Mouse (Mus musculus): ENCODE results near the gene Ube2o. TPM values are rescaled to one million over a fixed set of nuclear protein-coding genes. Genes with fewer than 3 reads are reported as not detected.
"Not testable (repeated sequence)": the region's sequence is repeated elsewhere in the genome, so short reads cannot be mapped to it uniquely, and the experiment has no call there.

Gene Ube2o
- total RNA-seq, 2 experiments from 2014 or later = 93.7 to 101 TPM

DNA sequence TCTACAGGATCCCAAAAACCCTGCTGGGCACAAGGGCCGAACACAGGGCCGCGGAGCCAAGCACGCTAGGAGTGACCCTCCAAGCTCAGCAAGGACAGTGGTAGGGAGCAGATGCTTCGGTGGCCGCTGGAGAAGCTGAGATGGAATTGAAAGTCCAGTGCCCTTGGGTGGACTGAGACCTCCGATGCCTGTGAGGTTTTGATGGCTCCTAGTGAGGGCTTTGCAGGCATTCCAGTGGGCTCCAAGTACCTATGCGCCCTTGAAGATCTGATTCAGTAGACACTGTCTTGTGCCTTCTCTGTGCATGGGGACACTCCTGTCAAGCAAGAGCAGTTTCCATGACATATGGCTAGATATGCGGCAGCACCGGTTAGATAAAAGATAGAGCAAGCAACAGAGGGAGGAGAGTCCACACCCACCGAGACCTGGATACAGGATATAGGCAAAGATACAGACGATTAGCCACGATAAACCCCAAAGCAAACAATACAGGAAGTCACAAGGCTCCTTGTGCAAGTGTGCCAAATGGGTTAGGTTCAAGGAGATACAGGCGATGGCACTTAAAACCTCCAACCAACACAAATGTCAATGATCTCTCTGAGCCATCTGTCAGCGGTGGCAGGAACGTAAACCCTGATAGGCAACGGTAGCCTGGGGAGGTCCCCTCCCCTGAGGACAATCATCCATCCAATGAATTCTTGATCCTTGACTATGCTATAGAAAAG, 74.9 kb downstream of the Ube2o start:
- Histone ChIP-seq H3K27ac (no peak overlapping the region), H3K4me3 (no peak overlapping the region)
- DNase-seq (ENCODE audit: low spot score in 2 of 2) = no peak
- no peak for TF ChIP-seq CTCF (conservative IDR thresholded peaks at IDR 0.05)

DNA sequence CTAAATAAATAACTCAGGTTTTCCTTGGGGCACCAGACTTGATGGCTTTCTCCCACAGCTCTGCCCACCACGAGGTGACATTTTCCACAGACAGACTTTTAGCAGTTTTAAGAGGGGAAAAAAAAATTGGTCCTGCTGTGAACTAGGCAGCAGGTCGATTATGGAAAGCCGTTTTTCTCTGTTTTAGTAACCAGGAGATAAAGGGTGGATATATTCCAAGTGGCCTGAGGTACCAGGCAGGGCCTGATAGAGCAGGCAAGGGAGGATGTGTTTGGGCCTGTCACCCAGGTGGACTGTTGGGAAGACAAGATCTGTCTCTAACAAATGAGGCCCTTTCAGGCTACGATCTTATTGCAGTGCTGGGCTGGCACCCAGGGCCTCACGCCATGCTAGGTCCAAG, 75.7 kb downstream of the Ube2o start:
- no peak for TF ChIP-seq CTCF (conservative IDR thresholded peaks at IDR 0.05)
- no peak overlapping the region for H3K4me3 ChIP-seq
- DNase-seq (ENCODE audit: low spot score in 2 of 2) = no peak
- no peak overlapping the region for H3K27ac ChIP-seq

DNA sequence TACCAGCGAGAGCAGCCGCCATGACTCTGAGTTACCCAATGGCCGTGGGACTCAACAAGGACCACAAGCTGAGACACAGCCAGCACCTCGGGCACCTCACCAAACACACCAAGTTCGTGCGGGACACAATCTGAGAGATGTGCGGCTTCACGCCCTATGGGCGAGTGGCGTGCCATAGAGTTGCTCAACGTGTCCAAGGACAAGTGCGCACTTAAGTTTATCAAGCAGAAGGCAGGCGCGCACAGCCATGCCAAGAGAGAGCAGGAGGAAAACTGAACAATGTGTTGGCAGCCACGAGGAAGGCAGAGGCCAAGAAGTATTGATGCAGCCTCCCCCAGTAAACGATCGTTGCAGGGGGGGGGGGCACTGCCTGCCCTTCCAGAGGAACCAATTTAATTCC, 76.7 kb downstream of the Ube2o start:
- no peak for TF ChIP-seq CTCF (conservative IDR thresholded peaks at IDR 0.05)

DNA sequence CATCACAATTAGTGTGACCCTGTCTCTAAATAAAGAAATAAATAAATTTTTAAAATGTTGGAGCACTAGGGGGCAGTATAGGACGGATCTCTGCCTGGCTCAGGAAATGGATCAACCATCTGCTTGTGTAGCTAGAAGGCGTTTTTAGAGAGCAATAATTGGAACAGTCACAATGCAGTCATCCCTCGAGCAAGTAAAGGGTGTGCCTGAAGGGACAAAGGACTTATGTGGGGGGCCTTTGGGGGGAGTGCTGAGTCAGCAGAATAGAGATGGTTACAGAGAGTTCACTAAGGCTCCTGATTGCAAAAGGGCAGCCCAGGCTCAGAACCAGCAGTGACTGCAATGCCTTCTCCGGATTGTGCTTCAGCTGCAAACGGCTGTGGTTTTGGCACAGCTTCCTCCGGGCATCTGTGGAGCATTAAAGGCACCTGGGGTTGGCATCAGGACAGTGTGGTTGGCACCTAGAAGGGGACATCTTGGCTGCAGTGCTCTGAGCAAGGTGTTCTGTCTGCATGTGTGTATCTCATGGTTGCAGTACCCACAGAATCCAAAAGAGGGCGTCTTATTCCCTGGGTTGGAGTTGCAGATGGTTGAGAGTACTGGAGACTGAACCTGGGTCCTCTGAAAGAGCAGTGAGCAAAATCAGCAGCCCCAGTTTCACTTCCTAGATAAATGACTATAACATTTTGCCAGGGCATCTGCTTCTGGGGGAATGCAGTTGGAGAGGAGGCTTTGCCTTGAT, 80.1 kb downstream of the Ube2o start:
- Histone ChIP-seq H3K27ac (peak overlapping the region; percentile 64), H3K4me3 (no peak overlapping the region)
- peak; percentile 49 to 61 for DNase-seq (ENCODE audit: low spot score in 2 of 2)
- peak; percentile 70 for TF ChIP-seq CTCF (conservative IDR thresholded peaks at IDR 0.05)

More for the DNA sequence above, 76.7 kb downstream of the Ube2o start:
- no peak for DNase-seq (ENCODE audit: low spot score in 2 of 2)
- Histone ChIP-seq H3K27ac (no peak overlapping the region), H3K4me3 (no peak overlapping the region)

DNA sequence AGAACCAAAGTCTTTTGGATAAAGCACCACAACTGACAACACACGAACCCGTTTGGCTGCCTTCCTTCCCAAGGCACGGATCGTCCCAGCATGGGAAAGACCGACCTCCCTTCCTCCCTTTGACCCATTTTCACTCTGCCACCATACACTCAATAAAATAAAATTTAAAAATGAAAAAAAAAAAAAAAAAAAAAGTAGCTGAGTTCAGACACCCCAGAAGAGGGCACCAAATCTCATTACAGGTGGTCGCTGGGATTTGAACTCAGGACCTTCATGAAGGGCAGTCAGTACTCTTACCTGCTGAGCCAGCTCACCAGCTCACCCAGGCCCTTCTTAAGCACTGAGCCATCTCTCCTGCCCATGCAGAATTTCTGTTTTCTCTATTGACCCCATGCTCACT, 82.2 kb downstream of the Ube2o start:
- Histone ChIP-seq H3K4me3 (no peak overlapping the region), H3K27ac (no peak overlapping the region)
- TF ChIP-seq CTCF (conservative IDR thresholded peaks at IDR 0.05) = peak; percentile 37
- no peak for DNase-seq (ENCODE audit: low spot score in 2 of 2)

DNA sequence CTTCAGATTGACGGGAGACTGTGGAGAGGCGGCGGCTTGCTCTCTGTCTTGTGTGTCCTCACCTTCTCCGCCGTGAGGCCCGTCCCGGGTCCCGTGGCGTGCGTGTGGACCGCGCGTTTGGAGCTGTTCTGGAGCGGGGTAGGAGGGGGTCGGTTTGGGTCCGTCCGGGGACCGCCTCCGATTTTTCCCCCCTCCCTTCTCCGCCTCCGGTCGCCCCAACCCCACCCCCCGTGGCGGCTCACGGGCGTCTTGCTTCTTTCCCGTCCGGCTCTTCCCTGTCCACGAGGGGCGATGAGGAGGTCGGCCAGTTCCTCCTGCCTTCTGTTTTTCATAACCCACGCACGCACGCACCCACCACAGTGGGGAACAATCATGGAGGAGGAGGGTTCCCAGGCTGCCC, 82.7 kb downstream of the Ube2o start:
- DNase-seq (ENCODE audit: low spot score in 2 of 2) = no peak
- no peak overlapping the region for H3K27ac ChIP-seq
- TF ChIP-seq CTCF (conservative IDR thresholded peaks at IDR 0.05) = no peak
- no peak overlapping the region for H3K4me3 ChIP-seq

DNA sequence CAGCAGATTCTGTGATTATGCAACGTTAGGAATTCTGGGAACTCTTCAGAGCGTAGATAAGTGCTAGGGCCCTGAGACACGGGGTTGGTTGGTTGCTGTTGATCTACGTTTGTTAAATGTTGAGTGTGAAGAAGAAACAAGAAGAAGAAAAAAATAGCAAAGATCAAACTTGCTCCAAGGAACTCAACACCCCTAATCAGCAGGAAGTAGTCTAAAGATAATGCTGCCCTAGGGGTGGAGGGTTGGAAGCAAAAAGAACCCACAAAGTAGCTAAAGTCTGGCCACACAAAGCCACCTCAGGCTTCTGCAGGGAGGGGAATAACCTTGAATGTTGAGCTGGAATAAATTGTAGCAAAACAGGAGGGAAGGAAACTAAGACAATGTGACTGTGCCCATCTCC, 83.9 kb downstream of the Ube2o start:
- no peak overlapping the region for H3K4me3 ChIP-seq
- H3K27ac ChIP-seq = no peak overlapping the region
- DNase-seq (ENCODE audit: low spot score in 2 of 2) = no peak
- no peak for TF ChIP-seq CTCF (conservative IDR thresholded peaks at IDR 0.05)

DNA sequence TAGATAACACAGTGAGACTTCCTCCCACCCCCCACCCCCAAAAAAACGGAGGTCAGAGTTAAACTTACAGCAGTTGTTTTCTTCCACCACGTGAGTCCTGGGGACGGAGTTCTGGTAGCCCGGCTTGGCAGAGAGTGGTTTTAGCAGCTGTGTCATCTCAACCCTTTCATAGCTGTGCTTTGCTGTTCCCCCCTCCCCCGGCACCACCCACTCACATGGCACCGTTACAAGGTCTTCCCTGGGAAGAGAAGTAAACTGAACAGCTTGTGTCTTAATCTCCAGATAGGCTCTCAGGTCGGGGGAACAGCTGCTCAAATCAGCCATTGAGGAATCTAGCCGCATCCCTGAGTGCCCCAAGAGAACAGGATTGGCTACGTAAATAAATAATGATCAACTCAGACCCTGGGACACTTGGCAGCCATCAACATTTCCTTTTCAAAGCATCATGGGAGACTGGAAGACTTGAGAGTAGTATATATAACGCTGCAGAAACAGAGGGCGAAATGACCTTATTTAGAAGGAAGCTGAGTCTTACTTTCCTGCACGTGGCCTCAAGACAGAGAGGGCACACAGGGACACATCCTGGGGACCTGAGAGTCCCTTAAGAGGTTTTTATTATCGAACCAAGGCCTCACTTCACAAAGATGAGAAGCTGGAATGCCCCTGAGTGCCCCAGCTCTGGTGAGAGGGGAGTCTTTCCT, 86.6 kb downstream of the Ube2o start:
- DNase-seq (ENCODE audit: low spot score in 2 of 2) = peak; percentile 55
- TF ChIP-seq CTCF (conservative IDR thresholded peaks at IDR 0.05) = no peak
- H3K27ac ChIP-seq = peak overlapping the region; percentile 43; the same call in 1 of the 2 replicates
- no peak overlapping the region for H3K4me3 ChIP-seq

DNA sequence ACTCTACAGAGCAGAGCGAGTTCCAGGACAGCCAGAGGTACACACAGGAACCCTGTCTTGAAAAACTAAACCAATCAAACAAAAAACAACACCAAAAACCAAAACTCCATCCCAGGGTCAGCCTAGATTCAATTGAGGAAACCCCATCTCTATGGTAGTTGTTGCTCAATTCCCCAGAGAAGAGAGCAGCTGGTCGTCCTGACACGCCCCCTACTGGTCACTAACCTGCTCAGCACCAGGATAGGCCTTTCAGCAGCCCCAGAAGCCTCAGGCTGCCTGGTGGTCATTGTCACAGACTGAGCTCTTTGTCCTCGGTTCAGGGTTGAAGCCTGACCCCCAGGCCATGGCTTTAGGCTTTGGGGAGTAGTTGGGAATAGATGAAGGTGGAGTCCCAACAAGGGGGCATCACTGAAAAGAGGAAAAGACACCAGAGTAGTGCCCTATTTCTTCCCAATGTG, 87.4 kb downstream of the Ube2o start, which contains the start of gene Prpsap1:
TSS of gene Prpsap1 (minus strand) at position 408 of the 458 bp plus-strand sequence.
- no peak for DNase-seq (ENCODE audit: low spot score in 2 of 2)
- peak; percentile 79 for TF ChIP-seq CTCF (conservative IDR thresholded peaks at IDR 0.05)
- peak within 1 kb of the TSS; percentile 43; the same call in 1 of the 2 replicates for H3K27ac ChIP-seq
- H3K4me3 ChIP-seq = no peak within 1 kb of the TSS

DNA sequence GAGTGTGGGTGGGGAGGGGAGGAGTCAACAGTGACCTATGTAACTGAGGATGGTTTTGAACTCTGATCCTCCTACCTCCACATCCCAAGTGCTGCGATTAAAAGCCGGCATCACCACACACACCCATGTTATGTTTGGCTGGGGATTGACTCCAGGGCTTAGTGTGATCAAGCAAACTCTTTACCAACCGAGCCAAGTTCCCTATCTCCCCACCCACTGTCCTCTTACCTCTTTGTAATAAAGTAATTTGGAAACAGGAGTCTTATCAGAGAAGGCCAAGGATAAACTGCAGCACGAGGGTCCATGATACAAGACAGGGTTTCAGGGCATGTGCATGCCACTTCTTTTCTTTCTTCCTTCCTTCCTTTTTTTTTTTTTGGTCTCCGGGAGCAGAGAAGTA, 88.1 kb downstream of the Ube2o start:
- no peak for DNase-seq (ENCODE audit: low spot score in 2 of 2)
- H3K4me3 ChIP-seq = no peak overlapping the region
- no peak overlapping the region for H3K27ac ChIP-seq
- no peak for TF ChIP-seq CTCF (conservative IDR thresholded peaks at IDR 0.05)

DNA sequence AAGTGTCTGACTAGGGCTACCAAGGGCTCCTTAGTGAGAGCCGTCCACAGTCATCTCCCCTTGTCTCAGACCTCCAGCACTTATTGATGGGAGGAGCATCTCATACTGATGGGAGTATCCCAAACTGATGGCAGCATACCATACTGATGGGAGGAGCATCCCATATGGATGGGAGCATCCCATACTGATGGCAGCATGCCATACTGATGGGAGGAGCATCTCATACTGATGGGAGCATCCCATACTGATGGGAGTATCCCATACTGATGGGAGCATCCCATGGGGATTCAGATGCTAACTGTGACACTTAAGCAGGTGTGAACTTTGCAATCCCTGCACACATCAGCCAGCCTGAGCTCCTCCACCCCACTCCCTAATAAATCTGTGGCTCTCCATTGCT, 88.7 kb downstream of the Ube2o start:
- H3K4me3 ChIP-seq; H3K27ac ChIP-seq; DNase-seq (ENCODE audit: low spot score in 2 of 2): not testable (repeated sequence)

DNA sequence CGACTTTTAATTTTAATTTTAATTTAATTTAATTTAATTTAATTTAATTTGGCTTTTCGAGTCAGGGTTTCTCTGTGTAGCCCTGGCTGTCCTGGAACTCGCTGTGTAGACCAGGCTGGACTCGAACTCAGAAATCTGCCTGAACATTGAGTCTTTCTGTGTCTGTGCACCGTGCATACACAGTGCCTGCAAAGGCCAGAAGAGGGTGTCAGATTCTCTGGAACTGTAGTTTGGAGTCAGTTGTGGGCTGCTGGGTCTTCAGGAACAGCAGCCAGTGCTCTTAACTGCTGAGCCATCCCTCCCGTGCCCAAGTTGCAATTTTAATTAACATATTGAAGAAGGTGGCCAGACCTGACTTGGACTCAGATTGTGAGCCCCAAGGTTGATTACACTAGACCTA, 89.9 kb downstream of the Ube2o start:
- Histone ChIP-seq H3K27ac (peak overlapping the region; percentile 98; the same call in 1 of the 2 replicates), H3K4me3 (no peak overlapping the region; the same call in 1 of the 2 replicates)
- TF ChIP-seq CTCF (conservative IDR thresholded peaks at IDR 0.05) = peak; percentile 21
- no peak for DNase-seq (ENCODE audit: low spot score in 2 of 2)

Data from layer of hippocampus, adult 2 months (tissue).